Mouse (Mus musculus) kidney, adult 2 months (tissue): Measurements from ENCODE around the gene Slc17a9. TPM values are rescaled to one million over a fixed set of nuclear protein-coding genes. Genes with fewer than 3 reads are reported as not detected.

Experiments
- DNase-seq: peaks from one replicate; pipeline ENCODE4 v3.0.0; 2021
- H3K27ac ChIP-seq: fragments of 200-500 bp; 2 replicates; pipeline ENCODE4 v1.5.1; 2012; ENCODE audit warnings: low read depth, low read length, control low read depth, inconsistent platforms; ENCODE audit not compliant: insufficient read depth
- H3K27me3 ChIP-seq: fragments of 200-500 bp; replicated peaks from 2 replicates; pipeline ENCODE4 v1.6.1; 2012; ENCODE audit warnings: mild to moderate bottlenecking, moderate library complexity, low read length, inconsistent platforms; ENCODE audit not compliant: control insufficient read depth, insufficient read depth
- H3K36me3 ChIP-seq: fragments of 200-500 bp; 2 replicates; pipeline ENCODE4 v1.6.1; 2012; ENCODE audit warnings: mild to moderate bottlenecking, moderate library complexity, low read length, inconsistent platforms; ENCODE audit not compliant: control insufficient read depth, insufficient read depth
- H3K4me1 ChIP-seq: fragments of 200-500 bp; 2 replicates; pipeline ENCODE4 v1.6.1; 2011; ENCODE audit warnings: low read length; ENCODE audit not compliant: control insufficient read depth, insufficient read depth
- H3K4me3 ChIP-seq: fragments of 200-500 bp; 2 replicates; pipeline ENCODE4 v1.5.1; 2011; ENCODE audit warnings: mild to moderate bottlenecking, low read depth, low read length, control low read depth; ENCODE audit not compliant: insufficient read depth
- CTCF ChIP-seq: fragments of 200-500 bp; conservative IDR thresholded peaks from 2 replicates; pipeline ENCODE4 v1.5.1; 2011; ENCODE audit warnings: low read depth, mild to moderate bottlenecking, control low read depth, low read length, moderate library complexity, mixed read lengths; ENCODE audit not compliant: insufficient read depth, insufficient read length
- POLR2A ChIP-seq: fragments of 200-500 bp; IDR thresholded peaks from one replicate; pipeline ENCODE4 v1.6.1; 2011; ENCODE audit warnings: low read depth, low read length, control low read depth
- WGBS: fragments of 180-500 bp; shearing (Covaris S2); methylation state at CpG from one replicate; pipeline ENCODE4 v1.1.7; 2018; 5-methylcytosine and 5-hydroxymethylcytosine counted together
- polyA plus RNA-seq: library from polyadenylated mRNA; depleted of rRNA; stranded (reverse); fragments of >200 nt; gene quantifications from 2 replicates; pipeline ENCODE4 v1.2.3, GENCODE M21; 2012

Slc17a9 gene
- polyA plus RNA-seq, 1 experiment = 3.0 TPM

DNA sequence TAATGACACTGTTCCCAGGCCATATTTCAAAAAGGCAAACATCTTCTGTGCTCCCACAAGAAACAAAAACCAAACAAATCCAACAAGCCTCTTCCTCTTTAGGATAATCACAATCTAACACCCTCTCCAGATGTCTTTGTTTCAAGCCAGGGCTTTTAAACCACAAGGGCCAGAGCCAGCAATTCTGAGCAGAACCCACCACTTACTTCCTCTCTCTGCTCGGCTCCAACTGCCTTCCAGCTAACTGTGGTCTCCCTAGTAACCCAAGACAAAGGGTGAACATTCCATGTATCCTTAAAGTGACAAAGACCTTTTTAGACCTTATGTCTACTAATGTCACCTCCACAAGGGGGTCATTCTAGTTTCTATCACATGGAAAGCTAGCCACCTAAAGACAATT lies 32.4 kb upstream of the Slc17a9 start:
- Histone ChIP-seq H3K27me3 (no peaks in the 10 kb centered on the region), H3K27ac (no peak overlapping the region), H3K4me1 (peaks cover 31% of the 10 kb centered on the region), H3K36me3 (peaks cover 2% of the 10 kb centered on the region), H3K4me3 (no peak overlapping the region)
- DNase-seq = no peak
- 0% methylated on average over 1 of the region's 1 CpGs for WGBS
- TF ChIP-seq CTCF (no peak), POLR2A (no peak)

- Histone ChIP-seq H3K36me3 (no peaks in the 10 kb centered on the region; the same call in 1 of the 2 replicates), H3K27ac (no peak overlapping the region), H3K4me3 (no peak overlapping the region), H3K4me1 (peaks cover 43% of the 10 kb centered on the region), H3K27me3 (no peaks in the 10 kb centered on the region)
- no peak for DNase-seq
- TF ChIP-seq CTCF = no peak
- no peak for TF ChIP-seq POLR2A
- 42% methylated on average over 2 of the region's 2 CpGs for WGBS
Observed at GRCm38 (mm10) chr2:180695176-180695575, 29.9 kb upstream of the Slc17a9 start.

DNA sequence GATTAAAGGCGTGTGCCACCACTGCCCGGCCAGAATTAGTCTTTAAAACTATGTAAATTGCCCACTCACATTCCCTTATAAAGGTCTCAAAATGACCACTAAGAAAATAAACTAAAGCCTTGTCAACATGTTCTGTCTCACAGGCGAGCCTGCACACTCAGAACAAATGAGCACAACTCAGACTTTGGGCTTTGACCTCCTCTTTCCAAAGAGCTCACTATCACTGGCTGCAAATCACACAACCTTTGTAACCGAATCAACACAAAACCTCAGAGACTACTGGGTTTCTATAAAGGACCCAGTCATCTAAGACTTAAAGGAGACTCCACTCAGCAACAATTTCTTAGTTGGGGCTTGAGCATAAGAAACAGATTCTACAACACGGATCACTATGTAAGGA lies 24.6 kb upstream of the Slc17a9 start:
- Histone ChIP-seq H3K36me3 (no peaks in the 10 kb centered on the region), H3K4me3 (peak overlapping the region; percentile 96), H3K27ac (peak overlapping the region; percentile 96), H3K4me1 (peaks cover 42% of the 10 kb centered on the region), H3K27me3 (no peaks in the 10 kb centered on the region)
- peak; percentile 84 for DNase-seq
- no peak for TF ChIP-seq POLR2A
- no peak for TF ChIP-seq CTCF
- WGBS = 26% methylated on average over 5 of the region's 5 CpGs

GRCm38 (mm10) chr2:180701053-180701766 lies 23.9 kb upstream of the Slc17a9 start:
- peak overlapping the region; percentile 96 for H3K27ac ChIP-seq
- H3K36me3 ChIP-seq = no peaks in the 10 kb centered on the region
- DNase-seq = no peak
- WGBS = 1% methylated on average over 26 of the region's 26 CpGs
- peaks cover 36% of the 10 kb centered on the region for H3K4me1 ChIP-seq
- H3K4me3 ChIP-seq = peak overlapping the region; percentile 96
- no peaks in the 10 kb centered on the region for H3K27me3 ChIP-seq
- TF ChIP-seq POLR2A (no peak), CTCF (no peak)

GRCm38 (mm10) chr2:180701767-180702621 lies 23.1 kb upstream of the Slc17a9 start:
- Histone ChIP-seq H3K4me1 (peaks cover 34% of the 10 kb centered on the region), H3K27me3 (no peaks in the 10 kb centered on the region), H3K4me3 (peak overlapping the region; percentile 96), H3K27ac (peak overlapping the region; percentile 96), H3K36me3 (no peaks in the 10 kb centered on the region)
- DNase-seq = peak; percentile 96
- no peak for TF ChIP-seq CTCF
- peak; percentile 53 for TF ChIP-seq POLR2A
- WGBS = under 1% methylated on average over 66 of the region's 66 CpGs

- TF ChIP-seq CTCF (0 out of 2 replicates have a peak, but pooled peaks have one; percentile 25), POLR2A (no peak)
- 17% methylated on average over 4 of the region's 4 CpGs for WGBS
- H3K27ac ChIP-seq = peak overlapping the region; percentile 96
- H3K4me1 ChIP-seq = peaks cover 34% of the 10 kb centered on the region
- H3K36me3 ChIP-seq = no peaks in the 10 kb centered on the region
- peak overlapping the region; percentile 96 for H3K4me3 ChIP-seq
- no peak for DNase-seq
- no peaks in the 10 kb centered on the region for H3K27me3 ChIP-seq
Observed at GRCm38 (mm10) chr2:180702701-180703149, 22.3 kb upstream of the Slc17a9 start.

DNA sequence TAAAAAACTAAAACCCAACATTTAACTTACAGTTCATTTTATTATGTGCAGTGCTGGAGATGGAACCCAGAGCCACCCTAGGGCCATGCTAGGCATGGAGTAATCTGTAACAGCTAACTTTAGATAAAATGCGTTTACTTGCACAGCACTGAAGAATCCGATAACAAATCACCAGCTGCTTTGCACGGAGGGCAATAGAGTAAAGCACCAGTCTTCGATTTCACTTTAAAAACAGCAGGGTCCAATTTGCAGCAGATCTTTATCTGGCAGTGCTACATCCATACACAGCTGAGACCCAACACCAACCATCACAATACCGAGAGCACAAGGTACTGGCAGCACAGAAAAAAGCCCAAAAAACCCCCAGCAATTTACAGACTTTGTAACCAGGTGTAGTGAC lies 21.9 kb upstream of the Slc17a9 start:
- DNase-seq = no peak
- Histone ChIP-seq H3K27ac (no peak overlapping the region), H3K27me3 (no peaks in the 10 kb centered on the region), H3K4me1 (peaks cover 32% of the 10 kb centered on the region), H3K4me3 (no peak overlapping the region), H3K36me3 (no peaks in the 10 kb centered on the region)
- TF ChIP-seq POLR2A = no peak
- TF ChIP-seq CTCF = no peak
- WGBS = 71% methylated on average over 5 of the region's 5 CpGs
